Mouse (Mus musculus): ENCODE measurements around the gene Plcb3.

The Plcb3 gene

DNA sequence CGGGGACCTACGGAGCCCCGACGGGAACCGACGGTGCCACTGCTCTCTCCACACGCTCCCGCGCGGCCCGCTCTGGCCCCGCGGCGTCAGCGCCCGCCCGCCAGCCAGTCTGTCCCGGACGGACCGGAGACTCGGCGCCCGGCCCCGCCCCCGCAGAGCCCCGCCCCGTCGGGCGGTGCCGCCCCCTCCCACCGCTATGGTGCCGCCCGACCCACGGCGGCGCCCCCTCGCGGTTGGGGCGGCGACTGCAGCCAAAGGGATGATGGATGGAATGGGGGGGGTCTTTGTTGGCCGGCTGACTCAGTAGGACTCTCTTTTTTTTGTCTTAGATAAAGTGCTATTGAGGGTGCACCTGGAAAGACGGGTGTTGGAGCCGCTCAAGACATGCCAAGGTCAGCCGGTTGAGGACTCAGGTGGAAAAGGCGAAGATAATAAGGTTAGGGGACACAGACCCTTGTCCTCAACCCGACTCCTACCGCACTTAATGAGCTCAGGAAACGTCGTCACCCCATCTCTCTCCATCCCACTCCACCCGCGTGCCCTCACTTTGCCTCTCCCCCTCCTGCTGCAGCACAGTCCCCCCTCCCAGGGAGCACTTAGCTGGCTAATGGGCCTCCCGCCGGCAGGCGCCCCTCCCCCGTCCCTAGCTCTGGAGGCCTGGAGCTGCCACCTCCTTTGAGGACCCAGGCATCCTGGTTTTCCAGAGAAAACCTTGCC, 6.4 kb downstream of the Plcb3 start:
- DNase-seq: peak; percentile 83 to 88

DNA sequence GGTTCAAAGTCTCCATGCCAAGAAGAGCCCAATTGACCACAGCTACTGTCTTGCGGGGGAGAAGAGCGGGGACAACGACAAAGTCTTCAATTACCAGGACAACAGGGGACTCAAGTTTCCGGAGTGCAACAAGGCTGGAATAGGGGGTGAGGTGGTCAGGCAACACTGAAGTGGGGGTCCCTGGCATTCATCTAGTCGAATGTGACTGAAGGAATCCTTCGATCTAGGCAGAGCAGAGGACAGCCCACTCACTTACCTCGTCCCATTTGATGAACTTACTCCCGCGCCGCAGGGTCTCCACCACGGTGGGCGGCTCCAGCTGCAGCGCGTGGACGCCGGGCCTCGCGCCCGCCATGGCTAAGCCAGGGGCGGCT, 7.0 kb downstream of the Plcb3 start:
- DNase-seq: no peak

DNA sequence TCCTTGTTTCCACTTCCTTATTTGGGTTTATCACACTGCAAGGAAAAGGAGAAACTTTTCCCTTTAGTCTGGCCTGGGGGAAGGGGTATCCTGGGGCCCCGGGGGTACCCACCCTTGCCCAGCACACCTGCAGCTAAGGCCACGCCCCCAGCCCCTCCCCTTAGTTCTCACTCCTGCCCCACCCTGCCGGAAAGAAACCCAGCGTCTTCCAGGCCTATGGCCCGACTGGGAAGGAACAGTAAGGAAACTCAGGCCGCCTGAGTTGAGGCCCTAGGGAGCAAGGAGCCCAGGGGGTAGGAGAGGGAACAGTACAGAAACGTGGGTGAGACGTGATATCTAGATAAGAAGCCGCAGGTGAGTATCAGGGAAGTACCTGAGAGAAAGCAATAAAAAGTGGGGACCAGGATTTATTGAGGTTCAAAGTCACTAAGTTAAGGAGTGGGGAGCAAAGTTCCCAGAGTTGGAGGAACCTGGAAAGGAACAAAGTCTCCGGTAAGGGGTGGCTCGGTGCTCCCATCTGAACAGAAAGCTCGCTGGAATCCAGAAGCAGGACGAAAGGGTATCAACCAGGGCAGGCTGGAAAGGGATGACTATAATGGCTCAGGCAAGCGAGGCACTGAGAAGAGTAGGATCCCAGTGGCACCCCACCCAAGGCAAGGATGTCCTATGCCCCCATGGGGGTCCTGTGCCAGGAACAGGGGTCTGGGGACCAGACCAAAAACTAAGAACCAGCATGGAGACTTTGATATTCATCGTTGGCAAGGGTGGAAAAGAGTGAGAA, 7.6 kb downstream of the Plcb3 start:
- peak; percentile 30 to 36 for DNase-seq

DNA sequence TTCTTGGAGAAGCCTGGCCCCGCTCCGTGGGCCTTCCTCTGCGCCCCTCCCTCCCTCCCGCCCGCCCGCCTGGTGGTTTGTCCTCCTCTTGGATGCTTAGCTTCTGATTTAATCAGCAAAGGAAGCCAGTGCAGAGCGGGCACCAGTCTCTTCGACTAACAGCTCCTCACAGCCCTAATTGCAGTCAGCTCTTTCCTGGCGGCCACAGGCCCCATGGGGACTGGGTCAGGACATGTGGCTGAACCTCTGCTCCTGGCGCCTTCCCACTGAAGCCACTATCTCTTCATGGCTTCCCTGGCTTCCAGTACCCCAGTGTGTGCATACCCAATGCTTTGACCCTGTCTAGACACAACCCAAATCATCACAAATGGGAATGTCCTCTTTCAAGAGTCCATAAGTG, 19.8 kb downstream of the Plcb3 start:
- DNase-seq: no peak

GRCm38 (mm10) chr19:6955424-6955823, 20.8 kb downstream of the Plcb3 start:
- DNase-seq: no peak

DNA sequence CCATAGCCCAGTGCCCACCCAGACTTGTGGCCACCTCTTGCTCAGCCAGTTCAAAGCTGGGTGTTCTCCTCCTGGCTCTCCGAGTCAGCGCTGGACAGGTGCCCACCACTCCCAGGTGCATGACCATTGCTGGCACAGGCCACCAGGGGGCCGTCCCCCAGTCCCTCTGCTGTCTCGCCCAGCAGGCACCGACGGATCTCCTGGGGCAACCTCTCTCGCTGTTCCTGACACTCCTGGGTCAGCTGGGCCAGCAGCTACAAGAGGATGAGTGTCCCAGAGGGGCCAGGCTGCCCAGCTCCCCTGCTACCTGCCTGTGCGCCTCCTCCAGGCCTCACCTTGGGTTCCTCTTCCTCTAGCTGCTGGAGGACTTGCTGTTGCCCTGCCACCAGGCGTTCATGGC, 22.2 kb downstream of the Plcb3 start:
- peak; percentile 43 to 50 for DNase-seq

DNA sequence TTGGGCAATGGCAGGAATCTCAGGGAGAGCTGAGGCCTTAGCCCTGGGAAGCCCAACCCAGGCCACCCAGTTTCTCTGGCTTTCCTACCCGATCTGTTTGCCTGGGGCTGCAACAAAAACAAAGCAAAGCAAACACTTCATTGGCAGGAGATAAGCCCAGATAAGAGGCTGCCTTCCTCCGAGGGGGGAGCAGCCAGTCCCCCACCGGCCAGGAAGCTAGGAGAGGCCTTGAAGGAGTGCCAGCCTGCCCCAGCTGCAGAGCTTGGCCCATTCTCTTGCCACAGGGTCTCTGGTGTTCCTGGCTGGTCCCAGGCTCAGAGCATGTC, 23.6 kb downstream of the Plcb3 start:
- no peak for DNase-seq

GRCm38 (mm10) chr19:6951994-6952711, 24.1 kb downstream of the Plcb3 start:
- peak; percentile 41 to 48 for DNase-seq

DNA sequence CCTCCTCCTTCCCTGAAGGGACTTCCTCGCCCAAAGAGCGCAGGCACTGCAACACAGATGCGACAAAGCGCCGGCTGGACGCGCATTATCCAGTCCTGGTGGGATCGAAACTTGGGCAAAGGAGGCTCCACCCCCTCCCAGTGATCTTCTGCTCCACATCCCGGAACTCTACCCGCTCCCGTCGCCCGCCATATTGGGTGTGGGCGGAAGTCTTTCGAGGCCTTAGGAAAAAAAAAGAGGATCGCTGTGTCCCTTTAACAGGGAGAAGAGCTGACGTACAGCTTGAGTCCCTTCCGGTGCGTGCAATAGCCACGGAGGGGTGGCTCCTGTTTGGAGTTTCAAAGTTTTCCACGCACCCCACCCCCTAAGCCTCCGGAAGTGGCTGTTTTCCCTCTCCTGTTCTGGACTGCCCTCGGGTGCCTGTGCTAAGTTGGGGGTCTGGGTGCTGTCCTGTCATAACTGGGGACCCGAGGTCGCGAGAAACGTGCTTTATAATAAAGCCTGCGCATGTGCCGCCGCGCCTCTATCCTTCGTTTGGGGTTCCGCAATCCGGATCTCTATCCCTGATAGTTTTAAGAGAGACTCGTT, 24.8 kb downstream of the Plcb3 start:
- peak; percentile 64 to 68 for DNase-seq

GRCm38 (mm10) chr19:6950613-6951153, 25.6 kb downstream of the Plcb3 start:
- DNase-seq: peak in 1 of 2 experiments; percentile 29

DNA sequence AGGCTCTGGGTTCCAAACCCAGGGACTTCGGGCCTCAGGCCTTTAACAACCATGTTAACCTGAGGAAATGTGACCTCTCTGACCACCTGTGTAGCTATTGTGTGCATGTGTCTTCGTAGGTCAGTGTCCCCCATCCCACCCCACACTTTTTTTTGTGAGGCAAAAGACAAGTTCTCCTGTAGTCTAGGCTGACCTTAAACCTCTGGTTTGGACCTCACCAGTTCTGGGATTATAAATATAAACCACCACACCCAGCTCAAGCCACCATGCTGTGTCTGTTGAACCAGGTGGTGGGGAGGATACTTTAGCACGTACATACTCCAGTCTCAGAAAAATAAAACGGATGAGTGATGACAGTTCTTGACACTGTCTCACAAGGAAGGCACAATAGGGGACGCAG, 26.3 kb downstream of the Plcb3 start:
- no peak for DNase-seq

- no peak for DNase-seq
Measured at GRCm38 (mm10) chr19:6949532-6949931, 26.7 kb downstream of the Plcb3 start.

DNA sequence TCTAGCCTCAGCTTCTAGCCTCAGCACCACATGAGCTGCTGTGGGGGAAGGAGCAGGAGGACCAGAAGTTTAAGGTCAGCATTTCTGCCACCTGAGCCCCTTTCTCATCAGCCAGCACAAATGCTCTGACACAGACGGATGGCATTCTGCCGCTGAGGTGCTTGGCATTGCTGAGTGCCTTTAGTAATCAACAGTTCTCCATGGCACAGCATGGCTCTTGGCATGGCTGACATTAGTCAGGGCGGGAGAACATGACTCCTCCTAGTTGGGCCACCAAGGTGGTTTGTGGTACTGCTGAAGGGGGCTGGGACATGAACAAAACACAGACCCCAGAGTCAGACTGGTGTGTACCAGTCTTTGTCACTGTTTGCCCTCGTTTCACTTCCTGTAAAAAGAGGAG, 28.1 kb downstream of the Plcb3 start:
- DNase-seq: no peak

- DNase-seq: no peak
Measured at GRCm38 (mm10) chr19:6947742-6948141, 28.5 kb downstream of the Plcb3 start.

GRCm38 (mm10) chr19:6943709-6944108, 32.6 kb downstream of the Plcb3 start:
- DNase-seq: no peak

DNA sequence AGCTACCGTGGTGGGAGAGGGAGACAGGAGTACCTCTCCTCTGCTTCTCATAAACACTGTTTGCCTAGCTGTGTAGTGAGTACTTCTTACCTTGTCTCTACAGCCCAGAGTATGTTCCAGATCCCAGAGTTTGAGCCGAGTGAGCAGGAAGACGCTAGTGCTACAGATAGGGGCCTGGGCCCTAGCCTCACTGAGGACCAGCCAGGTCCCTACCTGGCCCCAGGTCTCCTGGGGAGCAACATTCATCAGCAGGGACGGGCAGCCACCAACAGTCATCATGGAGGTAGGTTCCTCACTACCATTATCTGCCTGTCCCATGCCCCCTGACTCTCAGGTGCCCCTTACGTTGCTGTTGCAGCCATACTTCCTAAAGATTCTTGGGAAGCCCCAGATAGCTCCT, 33.5 kb downstream of the Plcb3 start:
- no peak for DNase-seq

- peak; percentile 90 to 91 for DNase-seq
Measured at GRCm38 (mm10) chr19:6942249-6942691, 34.0 kb downstream of the Plcb3 start, which contains the start of gene Gpr137. TSS of gene Gpr137 (minus strand) at chr19:6942480.

GRCm38 (mm10) chr19:6941372-6942248, 34.7 kb downstream of the Plcb3 start, which contains the start of gene Bad:
TSS of gene Bad (plus strand) at chr19:6941861.
- peak; percentile 96 to 98 for DNase-seq

GRCm38 (mm10) chr19:6940396-6941351, 35.6 kb downstream of the Plcb3 start:
- no peak for DNase-seq

- no peak for DNase-seq
Measured at GRCm38 (mm10) chr19:6939106-6940002, 36.9 kb downstream of the Plcb3 start.

Data from B cell, adult 2 months (primary cell).